Comparison of ENCODE assay signal across 8 mouse cellular contexts in genomic region chr6:4414166-4414565, GRCm38 (mm10).
DNase-seq lines count a peak whose midpoint lies in the region; ATAC-seq and TF ChIP-seq lines count a peak whose summit lies in the region.

No protein-coding gene starts in this region.

- H3K27ac ChIP-seq in intestine, postnatal 0 days (ENCODE audit: low read depth, low read length): no peak overlapping the region
- no peak overlapping the region for H3K27ac ChIP-seq in intestine, embryonic 15.5 days
- H3K27ac ChIP-seq in embryonic facial prominence, embryonic 14.5 days (replicated peaks; ENCODE audit: low read depth, low read length): no peak overlapping the region
- H3K27ac ChIP-seq in limb, embryonic 11.5 days (replicated peaks; ENCODE audit: low read depth, low read length): no peak overlapping the region

- no peak overlapping the region for H3K9ac ChIP-seq in intestine, postnatal 0 days (ENCODE audit: low read depth, low read length)
- no peak overlapping the region for H3K9ac ChIP-seq in intestine, embryonic 15.5 days
- H3K9ac ChIP-seq in embryonic facial prominence, embryonic 14.5 days (ENCODE audit: low read depth, low read length): no peak overlapping the region
- no peak overlapping the region for H3K9ac ChIP-seq in limb, embryonic 11.5 days (ENCODE audit: low read length)

- H3K9me3 ChIP-seq in intestine, postnatal 0 days (ENCODE audit: control insufficient read depth): no peaks in the 10 kb centered on the region
- H3K9me3 ChIP-seq in intestine, embryonic 15.5 days: no peaks in the 10 kb centered on the region
- H3K9me3 ChIP-seq in E14TG2a.4 (ENCODE audit: low read length): no peaks in the 10 kb centered on the region
- no peaks in the 10 kb centered on the region for H3K9me3 ChIP-seq in embryonic facial prominence, embryonic 14.5 days (ENCODE audit: control insufficient read depth, low read length)
- H3K9me3 ChIP-seq in limb, embryonic 11.5 days (ENCODE audit: control insufficient read depth, low read length): no peaks in the 10 kb centered on the region

- DNase-seq in adrenal gland, postnatal 14 days: peak; percentile 76
- DNase-seq in embryonic facial prominence, embryonic 14.5 days (ENCODE audit: low spot score): peak; percentile 42
- DNase-seq in limb, embryonic 11.5 days (ENCODE audit: low spot score): peak; percentile 68
- peak; percentile 8 for DNase-seq in splenic B cell, adult 2 months (ENCODE audit: low read depth, low spot score)

- no peaks in the 10 kb centered on the region for H3K4me1 ChIP-seq in intestine, postnatal 0 days (replicated peaks; ENCODE audit: control insufficient read depth, insufficient read depth, low read length)
- 0 out of 2 replicates have a peak, but pooled peaks cover 1% of the 10 kb centered on the region for H3K4me1 ChIP-seq in intestine, embryonic 15.5 days (replicated peaks)
- no peaks in the 10 kb centered on the region for H3K4me1 ChIP-seq in E14TG2a.4 (replicated peaks; ENCODE audit: low read depth, low read length)
- H3K4me1 ChIP-seq in embryonic facial prominence, embryonic 14.5 days (ENCODE audit: control insufficient read depth, insufficient read depth, low read length): peaks cover 9% of the 10 kb centered on the region
- peaks cover 2% of the 10 kb centered on the region; the same call in 1 of the 2 replicates for H3K4me1 ChIP-seq in limb, embryonic 11.5 days (ENCODE audit: control insufficient read depth, insufficient read depth, low read length)

- no peak overlapping the region for H3K4me3 ChIP-seq in intestine, postnatal 0 days (ENCODE audit: low read depth, low read length)
- no peak overlapping the region for H3K4me3 ChIP-seq in intestine, embryonic 15.5 days (replicated peaks)
- H3K4me3 ChIP-seq in E14TG2a.4 (replicated peaks; ENCODE audit: low read length): no peak overlapping the region
- no peak overlapping the region for H3K4me3 ChIP-seq in embryonic facial prominence, embryonic 14.5 days (ENCODE audit: low read depth, low read length)
- no peak overlapping the region for H3K4me3 ChIP-seq in limb, embryonic 11.5 days (ENCODE audit: low read depth, low read length)

- peak; percentile 76 for TF ChIP-seq CTCF in intestine, postnatal 0 days (IDR thresholded peaks at IDR 0.05; ENCODE audit: low read depth)
- peak; percentile 95 for TF ChIP-seq CTCF in E14TG2a.4 (conservative IDR thresholded peaks at IDR 0.05; ENCODE audit: low read length)

- no peak overlapping the region for H3K4me2 ChIP-seq in intestine, postnatal 0 days (replicated peaks; ENCODE audit: low read depth)
- no peak overlapping the region for H3K4me2 ChIP-seq in intestine, embryonic 15.5 days (replicated peaks)
- H3K4me2 ChIP-seq in embryonic facial prominence, embryonic 14.5 days (ENCODE audit: low read depth, low read length): no peak overlapping the region
- H3K4me2 ChIP-seq in limb, embryonic 11.5 days (ENCODE audit: low read depth, severe bottlenecking): no peak overlapping the region

- ATAC-seq in intestine, postnatal 0 days: no peak
- ATAC-seq in intestine, embryonic 15.5 days: no peak
- no peak for ATAC-seq in embryonic facial prominence, embryonic 14.5 days (ENCODE audit: low read depth)
- ATAC-seq in limb, embryonic 11.5 days (ENCODE audit: insufficient number of reproducible peaks, low FRiP score, low TSS enrichment, low read depth): no peak
- no peak for ATAC-seq in monocyte, adult 5-6 weeks (replicated peaks; ENCODE audit: insufficient number of reproducible peaks, low FRiP score, low TSS enrichment, poor library complexity, severe bottlenecking)

- H3K36me3 ChIP-seq in intestine, postnatal 0 days (ENCODE audit: control insufficient read depth, insufficient read depth): no peaks in the 10 kb centered on the region
- no peaks in the 10 kb centered on the region for H3K36me3 ChIP-seq in intestine, embryonic 15.5 days
- H3K36me3 ChIP-seq in E14TG2a.4 (ENCODE audit: insufficient read depth, low read length): no peaks in the 10 kb centered on the region
- no peaks in the 10 kb centered on the region for H3K36me3 ChIP-seq in embryonic facial prominence, embryonic 14.5 days (ENCODE audit: control insufficient read depth, insufficient read depth, low read length)
- H3K36me3 ChIP-seq in limb, embryonic 11.5 days (ENCODE audit: control insufficient read depth, insufficient read depth, low read length): no peaks in the 10 kb centered on the region
- no peaks in the 10 kb centered on the region for H3K36me3 ChIP-seq in splenic B cell, adult 2 months (ENCODE audit: control insufficient read depth, insufficient read depth, low read length, poor library complexity, severe bottlenecking)

- WGBS in intestine, postnatal 0 days: 46% methylated on average over 6 of the region's 6 CpGs
- 46% methylated on average over 6 of the region's 6 CpGs for WGBS in intestine, embryonic 15.5 days
- WGBS in embryonic facial prominence, embryonic 14.5 days: 51% methylated on average over 6 of the region's 6 CpGs
- 40% methylated on average over 6 of the region's 6 CpGs for WGBS in limb, embryonic 11.5 days

- H3K27me3 ChIP-seq in intestine, postnatal 0 days (replicated peaks; ENCODE audit: control insufficient read depth, insufficient read depth, low read length): no peaks in the 10 kb centered on the region
- H3K27me3 ChIP-seq in intestine, embryonic 15.5 days (replicated peaks): no peaks in the 10 kb centered on the region
- H3K27me3 ChIP-seq in E14TG2a.4 (ENCODE audit: insufficient read depth, low read length): no peaks in the 10 kb centered on the region
- no peaks in the 10 kb centered on the region for H3K27me3 ChIP-seq in embryonic facial prominence, embryonic 14.5 days (replicated peaks; ENCODE audit: control insufficient read depth, insufficient read depth, low read length)
- H3K27me3 ChIP-seq in limb, embryonic 11.5 days (ENCODE audit: control insufficient read depth, insufficient read depth, low read length): no peaks in the 10 kb centered on the region
- H3K27me3 ChIP-seq in splenic B cell, adult 2 months (ENCODE audit: control insufficient read depth, insufficient read depth, low read length, poor library complexity, severe bottlenecking): no peaks in the 10 kb centered on the region

Comparison
In these comparisons a context has a peak if more than half of its experiments do, and no peak if none do; other contexts are left out.
1. DNase-seq: peak in every context shown above with its lines; median percentile 76 in adrenal gland, postnatal 14 days; 68 in limb, embryonic 11.5 days; 42 in embryonic facial prominence, embryonic 14.5 days; 8 in splenic B cell, adult 2 months.